Mouse (Mus musculus) G1E (cell line): Measurements from ENCODE around the gene Irf3. TPM values are rescaled to one million over a fixed set of nuclear protein-coding genes. Genes with fewer than 3 reads are reported as not detected.

Experiments used
- ATAC-seq: 2 replicates; pipeline ENCODE4 v1.8.0; 2016; ENCODE audit warnings: mild to moderate bottlenecking; ENCODE audit not compliant: insufficient number of reproducible peaks, poor library complexity, low FRiP score, severe bottlenecking; ENCODE audit errors: extremely low read depth
- DNase-seq: peaks from one replicate; pipeline ENCODE4 v3.0.0; 2012; ENCODE audit warnings: low spot score
- H3K27me3 ChIP-seq: 2 replicates; pipeline ENCODE4 v1.6.1; 2012; ENCODE audit warnings: mild to moderate bottlenecking, low read length, inconsistent platforms; ENCODE audit not compliant: insufficient read depth
- H3K36me3 ChIP-seq: replicated peaks from 2 replicates; pipeline ENCODE3; 2012; ENCODE audit warnings: mild to moderate bottlenecking, inconsistent platforms
- H3K4me1 ChIP-seq: 2 replicates; pipeline ENCODE4 v1.6.1; 2012; ENCODE audit warnings: low read depth, low read length, inconsistent platforms, mixed read lengths; ENCODE audit not compliant: insufficient read depth
- H3K4me3 ChIP-seq: 2 replicates; pipeline ENCODE4 v1.5.1; 2012; ENCODE audit warnings: low read depth, mild to moderate bottlenecking, inconsistent platforms, low read length, moderate library complexity, mixed read lengths
- H3K9me3 ChIP-seq: replicated peaks from 2 replicates; pipeline ENCODE4 v1.6.1; 2012; ENCODE audit warnings: inconsistent platforms
- CTCF ChIP-seq: IDR thresholded peaks from 2 replicates; pipeline ENCODE4 v1.5.1; 2012; ENCODE audit warnings: low read depth, low read length, inconsistent platforms, mixed read lengths
- GATA1 ChIP-seq: IDR thresholded peaks from 2 replicates; pipeline ENCODE4 v1.6.1; 2012; ENCODE audit warnings: borderline replicate concordance, low read length, inconsistent platforms, mixed read lengths
- GATA2 ChIP-seq: IDR thresholded peaks from 2 replicates; pipeline ENCODE4 v1.6.1; 2012; ENCODE audit warnings: low read depth, low read length, inconsistent platforms, borderline replicate concordance
- POLR2AphosphoS5 ChIP-seq: IDR thresholded peaks from 2 replicates; pipeline ENCODE4 v1.6.1; 2012; ENCODE audit warnings: low read depth, low read length, inconsistent platforms; ENCODE audit not compliant: insufficient replicate concordance
- TAL1 ChIP-seq: conservative IDR thresholded peaks from 2 replicates; pipeline ENCODE4 v1.6.1; 2012; ENCODE audit warnings: low read depth, low read length, inconsistent platforms, mixed read lengths
- polyA plus RNA-seq: library from polyadenylated mRNA; stranded (reverse); fragments of >175 nt; gene quantifications from 2 replicates; pipeline ENCODE4 v1.2.3, GENCODE M21; 2012
- total RNA-seq, 2 experiments: library from RNA; stranded (forward) in 1 of 2; stranded (reverse) in 1 of 2; fragments of 200-1000 nt in 1 of 2; fragments of >200 nt in 1 of 2; fragmentation: Nextera tagmentation in 1 of 2; gene quantifications; 2 replicates each; pipeline ENCODE4 v1.2.3; 2014 to 2017

The Irf3 gene
- total and polyA plus RNA-seq, 3 experiments: 65.6 to 135 (median 107) TPM

GRCm38 (mm10) chr7:45013366-45014095, 16.1 kb downstream of the Irf3 start:
- no peaks in the 10 kb centered on the region for H3K27me3 ChIP-seq
- H3K9me3 ChIP-seq: no peaks in the 10 kb centered on the region
- no peak overlapping the region; the same call in 1 of the 2 replicates for H3K4me3 ChIP-seq
- peaks cover 61% of the 10 kb centered on the region for H3K36me3 ChIP-seq
- TF ChIP-seq TAL1 (no peak), POLR2AphosphoS5 (no peak), GATA1 (no peak)
- ATAC-seq: no peak
- peaks cover 56% of the 10 kb centered on the region for H3K4me1 ChIP-seq
- no peak for DNase-seq

GRCm38 (mm10) chr7:45014096-45014451, 16.6 kb downstream of the Irf3 start:
- ATAC-seq (no peak), DNase-seq (no peak)
- TF ChIP-seq CTCF (no peak), GATA2 (no peak), GATA1 (no peak), TAL1 (no peak), POLR2AphosphoS5 (no peak)
- Histone ChIP-seq H3K27me3 (peaks cover 3% of the 10 kb centered on the region), H3K4me3 (no peak overlapping the region), H3K9me3 (no peaks in the 10 kb centered on the region), H3K4me1 (peaks cover 61% of the 10 kb centered on the region), H3K36me3 (peaks cover 56% of the 10 kb centered on the region)

- no peaks in the 10 kb centered on the region for H3K9me3 ChIP-seq
- ATAC-seq: no peak
- TF ChIP-seq CTCF (no peak), GATA1 (no peak), POLR2AphosphoS5 (no peak), TAL1 (no peak)
- no peak for DNase-seq
- H3K36me3 ChIP-seq: peaks cover 42% of the 10 kb centered on the region
- peaks cover 17% of the 10 kb centered on the region for H3K27me3 ChIP-seq
- peak overlapping the region; percentile 92 for H3K4me3 ChIP-seq
- peaks cover 62% of the 10 kb centered on the region for H3K4me1 ChIP-seq
Observed at GRCm38 (mm10) chr7:45015344-45015956, 18.0 kb downstream of the Irf3 start.

- ATAC-seq (peak; percentile 77), DNase-seq (peak; percentile 76)
- Histone ChIP-seq H3K36me3 (peaks cover 37% of the 10 kb centered on the region), H3K9me3 (no peaks in the 10 kb centered on the region), H3K4me1 (peaks cover 64% of the 10 kb centered on the region), H3K4me3 (peak within 1 kb of the TSS; percentile 92), H3K27me3 (peaks cover 22% of the 10 kb centered on the region)
- no peak for TF ChIP-seq GATA2
- no peak for TF ChIP-seq GATA1
- no peak for TF ChIP-seq TAL1
- TF ChIP-seq CTCF: no peak
- TF ChIP-seq POLR2AphosphoS5: no peak
Observed at GRCm38 (mm10) chr7:45015957-45016612, 18.6 kb downstream of the Irf3 start, which contains the start of gene Scaf1. Gene Scaf1, minus strand, starts transcription at chr7:45016363.

- peaks cover 32% of the 10 kb centered on the region for H3K36me3 ChIP-seq
- TF ChIP-seq POLR2AphosphoS5 (no peak), TAL1 (no peak), GATA2 (no peak)
- peaks cover 24% of the 10 kb centered on the region for H3K27me3 ChIP-seq
- peaks cover 59% of the 10 kb centered on the region for H3K4me1 ChIP-seq
- H3K9me3 ChIP-seq: no peaks in the 10 kb centered on the region
- DNase-seq: no peak
- no peak for ATAC-seq
- H3K4me3 ChIP-seq: peak overlapping the region; percentile 92
Observed at GRCm38 (mm10) chr7:45016761-45017160, 19.3 kb downstream of the Irf3 start.

GRCm38 (mm10) chr7:45017242-45018061, 20.0 kb downstream of the Irf3 start, which contains the start of gene Rras:
Gene Rras, plus strand, starts transcription at chr7:45017961.
- DNase-seq (peak; percentile 91), ATAC-seq (peak; percentile 88)
- H3K9me3 ChIP-seq: no peaks in the 10 kb centered on the region
- H3K36me3 ChIP-seq: peaks cover 25% of the 10 kb centered on the region
- H3K4me1 ChIP-seq: peaks cover 56% of the 10 kb centered on the region
- TF ChIP-seq TAL1 (no peak), POLR2AphosphoS5 (no peak), CTCF (no peak), GATA1 (no peak), GATA2 (no peak)
- H3K27me3 ChIP-seq: peaks cover 24% of the 10 kb centered on the region
- H3K4me3 ChIP-seq: peak within 1 kb of the TSS; percentile 92
